Mouse (Mus musculus): ENCODE measurements around the gene Rps6ka2. TPM values are rescaled to one million over a fixed set of nuclear protein-coding genes. Genes with fewer than 3 reads are reported as not detected.

Rps6ka2 gene
- total RNA-seq, 2 experiments from 2014 or later = 50.1 to 55.8 TPM

DNA sequence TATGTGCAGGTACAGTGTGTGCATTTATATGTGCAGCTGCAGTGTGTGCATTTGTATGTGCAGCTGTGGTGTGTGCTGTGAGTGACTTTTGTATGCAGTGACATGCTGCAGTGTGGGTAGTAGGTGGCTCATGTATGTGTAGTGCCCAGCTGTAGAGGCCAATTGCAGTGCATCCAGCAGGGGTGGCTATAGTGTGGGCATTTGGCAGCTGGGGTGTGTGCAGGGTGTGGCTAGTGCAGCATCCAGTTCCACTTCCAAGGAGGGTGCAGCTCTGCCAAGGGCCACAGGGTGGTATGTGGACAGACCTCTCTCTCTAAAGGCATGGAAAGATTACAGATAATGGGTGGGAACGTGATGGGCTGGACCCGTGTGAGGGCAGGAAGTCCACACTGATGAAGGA, 43.3 kb downstream of the Rps6ka2 start:
- DNase-seq = no peak
- intact Hi-C loops (cut with DNase I; ENCODE audit: low total_unique reads) = no loop called here

GRCm38 (mm10) chr17:7214061-7214460, 44.1 kb downstream of the Rps6ka2 start:
- no peak for DNase-seq

GRCm38 (mm10) chr17:7217791-7218329, 47.9 kb downstream of the Rps6ka2 start:
- DNase-seq = no peak
- intact Hi-C loops (cut with DNase I; ENCODE audit: low total_unique reads) = no loop called here

More at GRCm38 (mm10) chr17:7214061-7214460, 44.1 kb downstream of the Rps6ka2 start:
- intact Hi-C loops (cut with DNase I; ENCODE audit: low total_unique reads) = no loop called here

DNA sequence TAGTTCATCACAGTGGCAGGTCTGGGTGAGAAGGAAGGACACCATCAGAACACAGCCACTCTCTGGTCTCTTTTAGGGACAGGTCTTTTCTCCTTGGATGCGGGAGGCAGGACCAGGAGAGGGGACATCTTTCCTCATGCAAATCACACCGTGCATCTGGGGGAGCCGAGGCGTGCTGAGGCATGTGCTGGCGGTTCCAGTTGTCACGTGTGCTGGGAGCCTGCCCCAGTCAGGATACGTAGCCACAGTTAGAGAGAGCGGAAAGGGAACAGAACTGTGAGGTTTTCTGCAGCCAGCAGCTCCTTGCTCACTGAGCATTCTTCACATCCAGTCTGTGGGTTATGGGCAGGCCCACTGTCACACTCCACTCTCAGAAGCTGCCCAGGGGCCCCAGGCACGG, 48.5 kb downstream of the Rps6ka2 start:
- DNase-seq = no peak
- intact Hi-C loops (cut with DNase I; ENCODE audit: low total_unique reads) = no loop called here

DNA sequence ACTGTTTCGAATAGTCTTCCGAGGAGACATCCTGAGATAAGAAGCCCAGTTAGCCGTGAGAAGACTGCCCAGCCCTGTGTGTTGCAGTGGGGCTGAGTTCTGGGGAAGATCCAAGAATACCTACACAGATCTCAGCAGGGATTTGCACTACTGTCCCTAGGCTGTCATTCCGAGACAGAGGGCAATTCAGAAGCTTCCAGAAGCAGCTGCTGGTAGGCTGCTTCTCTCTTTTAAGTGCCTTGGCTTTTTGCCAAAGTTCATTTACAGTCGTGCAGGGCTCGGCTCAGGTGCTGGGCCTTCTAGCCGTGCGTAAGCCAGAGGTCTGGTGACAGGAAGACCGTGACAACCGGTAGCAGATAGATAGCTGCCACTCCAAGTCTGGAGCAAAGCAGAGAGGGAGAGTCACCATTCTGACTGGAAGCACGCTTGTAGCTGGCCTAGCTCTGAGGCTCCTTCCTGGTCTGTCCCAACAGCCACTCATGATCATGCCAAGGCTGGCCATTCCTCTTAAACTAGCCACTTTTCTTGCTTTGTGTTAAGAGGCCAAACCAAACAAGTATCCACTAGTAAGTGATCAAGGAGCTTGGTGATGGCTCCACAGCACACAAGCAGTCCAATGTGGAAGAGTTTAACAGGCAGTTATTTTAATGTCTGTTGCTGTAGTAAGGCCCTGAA, 49.3 kb downstream of the Rps6ka2 start:
- no peak for DNase-seq

GRCm38 (mm10) chr17:7221310-7221709, 51.4 kb downstream of the Rps6ka2 start:
- intact Hi-C loops (cut with DNase I; ENCODE audit: low total_unique reads) = loop anchor here (5.0 kb wide), 1 partner anchor 49 kb away; the partner anchor contains the start of gene Rps6ka2
- no peak for DNase-seq

More for the DNA sequence above, 49.3 kb downstream of the Rps6ka2 start:
- intact Hi-C loops (cut with DNase I; ENCODE audit: low total_unique reads) = no loop called here

GRCm38 (mm10) chr17:7222198-7222597, 52.3 kb downstream of the Rps6ka2 start:
- intact Hi-C loops (cut with DNase I; ENCODE audit: low total_unique reads) = loop anchor here (5.0 kb wide), 1 partner anchor 50 kb away; the partner anchor contains the start of gene Rps6ka2

GRCm38 (mm10) chr17:7228545-7228944, 58.6 kb downstream of the Rps6ka2 start:
- intact Hi-C loops (cut with DNase I; ENCODE audit: low total_unique reads) = no loop called here
- no peak for DNase-seq

More at GRCm38 (mm10) chr17:7222198-7222597, 52.3 kb downstream of the Rps6ka2 start:
- no peak for DNase-seq

- no peak for DNase-seq
- intact Hi-C loops (cut with DNase I; ENCODE audit: low total_unique reads) = no loop called here
Observed at GRCm38 (mm10) chr17:7231312-7231711, 61.4 kb downstream of the Rps6ka2 start.

GRCm38 (mm10) chr17:7231790-7232189, 61.9 kb downstream of the Rps6ka2 start:
- no peak for DNase-seq
- intact Hi-C loops (cut with DNase I; ENCODE audit: low total_unique reads) = no loop called here

GRCm38 (mm10) chr17:7232400-7232799, 62.5 kb downstream of the Rps6ka2 start:
- intact Hi-C loops (cut with DNase I; ENCODE audit: low total_unique reads) = no loop called here
- no peak for DNase-seq

DNA sequence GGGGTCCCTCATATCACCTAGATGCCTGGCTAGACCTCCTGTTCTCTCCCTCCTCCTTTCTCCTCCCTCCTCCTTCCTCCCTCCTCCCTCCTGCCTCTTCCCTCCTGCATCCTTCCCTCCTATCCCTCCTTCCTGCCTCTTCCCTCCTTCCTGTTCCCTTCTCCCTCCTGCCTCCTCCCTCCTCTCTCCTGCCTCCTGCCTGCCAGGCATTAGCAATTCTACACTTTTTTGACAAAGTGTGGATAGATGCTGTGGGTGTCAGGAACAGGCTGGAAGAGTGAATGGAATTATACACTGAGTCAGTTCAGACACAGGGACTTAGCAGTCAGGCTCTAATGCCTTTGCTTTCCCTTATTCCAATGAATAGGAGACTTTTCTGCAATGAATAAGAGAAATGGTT, 63.3 kb downstream of the Rps6ka2 start:
- DNase-seq = no peak
- intact Hi-C loops (cut with DNase I; ENCODE audit: low total_unique reads) = no loop called here

GRCm38 (mm10) chr17:7237706-7238105, 67.8 kb downstream of the Rps6ka2 start:
- intact Hi-C loops (cut with DNase I; ENCODE audit: low total_unique reads) = no loop called here

GRCm38 (mm10) chr17:7238766-7239165, 68.9 kb downstream of the Rps6ka2 start:
- intact Hi-C loops (cut with DNase I; ENCODE audit: low total_unique reads) = no loop called here
- DNase-seq = no peak

More at GRCm38 (mm10) chr17:7237706-7238105, 67.8 kb downstream of the Rps6ka2 start:
- DNase-seq = no peak

GRCm38 (mm10) chr17:7240526-7240925, 70.6 kb downstream of the Rps6ka2 start:
- intact Hi-C loops (cut with DNase I; ENCODE audit: low total_unique reads) = no loop called here

GRCm38 (mm10) chr17:7245078-7245477, 75.2 kb downstream of the Rps6ka2 start:
- intact Hi-C loops (cut with DNase I; ENCODE audit: low total_unique reads) = no loop called here

More at GRCm38 (mm10) chr17:7240526-7240925, 70.6 kb downstream of the Rps6ka2 start:
- DNase-seq = no peak

DNA sequence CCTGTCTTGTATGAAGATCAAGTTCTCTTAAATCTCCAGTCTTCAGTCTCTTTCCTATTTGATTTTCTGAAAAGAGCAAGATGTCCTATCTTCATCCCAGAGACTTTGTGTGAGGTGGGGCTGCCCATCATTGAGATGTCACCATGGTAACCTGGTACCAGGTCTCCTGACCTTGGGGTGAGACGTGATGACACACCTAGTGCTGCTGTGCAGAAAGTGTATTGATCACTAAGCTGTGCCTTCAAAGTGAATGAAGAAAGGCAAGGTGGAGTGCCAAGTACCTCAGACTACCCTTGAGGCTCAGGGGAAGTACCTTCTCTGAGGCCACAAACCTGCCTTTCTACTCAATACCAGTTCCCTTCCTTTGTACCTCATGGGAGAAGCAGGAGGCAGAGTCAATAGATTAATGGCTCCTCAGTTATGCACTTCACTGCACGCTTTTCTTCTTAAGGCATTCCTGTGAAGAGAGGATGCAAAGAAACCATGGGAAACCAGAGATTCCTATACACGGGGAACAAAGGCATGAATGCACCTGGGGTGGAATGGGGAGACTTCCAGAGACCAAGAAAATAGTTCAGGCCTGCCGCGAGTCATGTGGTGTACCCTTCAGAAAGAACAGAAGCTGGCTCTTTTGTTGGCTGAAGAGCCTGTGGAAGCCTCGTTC, 77.1 kb downstream of the Rps6ka2 start:
- DNase-seq = peak; percentile 0
- intact Hi-C loops (cut with DNase I; ENCODE audit: low total_unique reads) = no loop called here

More at GRCm38 (mm10) chr17:7245078-7245477, 75.2 kb downstream of the Rps6ka2 start:
- DNase-seq = peak; percentile 10

DNA sequence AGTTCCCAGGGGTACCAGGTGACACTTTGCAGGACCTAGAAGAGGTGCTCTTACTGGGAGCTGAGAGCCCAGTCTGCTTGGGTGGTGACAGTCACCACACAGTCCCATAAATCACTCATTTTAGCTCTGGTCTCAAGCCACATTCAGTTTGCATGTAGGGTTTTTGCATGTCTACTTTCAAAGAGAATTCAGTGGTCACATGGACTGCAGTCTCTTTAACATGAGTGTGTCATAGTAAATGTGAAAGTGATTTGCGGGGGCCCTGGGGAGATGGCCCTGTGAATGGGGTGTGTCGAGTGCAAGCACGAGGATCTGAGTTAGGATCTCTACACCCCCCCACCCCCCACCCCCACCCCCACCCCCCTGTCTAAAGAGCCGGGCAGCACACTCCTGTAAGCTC, 80.5 kb downstream of the Rps6ka2 start:
- intact Hi-C loops (cut with DNase I; ENCODE audit: low total_unique reads) = no loop called here
- no peak for DNase-seq

- no peak for DNase-seq
- intact Hi-C loops (cut with DNase I; ENCODE audit: low total_unique reads) = no loop called here
Observed at GRCm38 (mm10) chr17:7257208-7257607, 87.3 kb downstream of the Rps6ka2 start.

- DNase-seq = no peak
- intact Hi-C loops (cut with DNase I; ENCODE audit: low total_unique reads) = no loop called here
Observed at GRCm38 (mm10) chr17:7258748-7259359, 88.9 kb downstream of the Rps6ka2 start.

Data from gastrocnemius, postnatal 14 days (tissue).